Mouse (Mus musculus) spleen, postnatal 4 days (tissue): ENCODE measurements around the gene Gm10670.
"Not testable (repeated sequence)": the region's sequence is repeated elsewhere in the genome, so short reads cannot be mapped to it uniquely, and the experiment has no call there.

Experiments used
- DNase-seq, 2 experiments: peaks; one replicate each; pipeline ENCODE4 v3.0.0; 2022; ENCODE audit warnings: low spot score in 2 of 2

Gene Gm10670

DNA sequence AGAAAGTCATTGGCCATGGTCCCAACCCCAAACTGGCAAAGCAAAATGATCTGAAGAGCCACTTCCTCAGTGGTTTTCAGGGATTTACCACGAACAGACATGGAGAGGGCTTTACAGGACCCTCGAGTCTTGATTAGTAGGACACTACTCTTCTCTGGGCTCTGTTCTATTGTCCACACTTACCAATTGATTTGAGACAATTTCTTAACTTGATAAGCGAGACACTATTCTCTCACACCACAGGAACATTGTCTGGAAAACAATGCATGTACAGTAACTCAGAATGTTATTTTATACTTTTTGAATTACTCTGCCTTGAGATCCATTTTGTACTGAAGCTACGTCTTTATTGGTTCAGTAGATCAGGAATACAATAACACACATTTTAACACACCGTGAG lies at the start of gene Gm10670:
TSS of gene Gm10670 (minus strand) at position 101 of the 400 bp plus-strand sequence.
- DNase-seq, result not testable (repeated sequence)

DNA sequence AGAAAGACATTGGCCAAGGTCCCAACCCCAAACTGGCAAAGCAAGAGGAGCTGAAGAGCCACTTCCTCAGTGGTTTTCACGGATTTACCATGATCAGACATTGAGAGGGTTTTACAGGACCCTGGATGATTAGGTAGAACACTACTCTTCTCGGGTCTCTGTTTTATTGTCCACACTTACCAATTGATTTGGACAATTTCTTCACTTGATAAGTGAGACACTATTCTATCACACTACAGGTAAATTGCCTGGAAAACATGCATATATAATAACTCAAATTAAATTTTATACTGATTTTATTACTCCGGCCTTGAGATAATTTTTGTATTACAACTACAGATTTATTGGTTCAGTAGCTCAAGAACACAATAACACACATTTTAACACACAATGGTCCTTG lies 35.7 kb upstream of the Gm10670 start, which contains the start of gene Vmn1r103:
TSS of gene Vmn1r103 (minus strand) at position 101 of the 400 bp plus-strand sequence.
- not testable (repeated sequence) for DNase-seq

GRCm38 (mm10) chr7:20442493-20442892 lies 32.2 kb downstream of the Gm10670 start, which contains the start of gene Vmn1r101:
TSS of gene Vmn1r101 (minus strand) at chr7:20442593.
- not testable (repeated sequence) for DNase-seq
